Mouse (Mus musculus) CD8-positive naive resting alpha-beta T cell, adult 2 months (primary cell): ENCODE results near the gene Unc79.

Experiments used
- DNase-seq, 2 experiments: peaks; one replicate each; pipeline ENCODE4 v3.0.0; 2022; ENCODE audit warnings: low read depth in 2 of 2, low spot score in 2 of 2

Gene Unc79

GRCm38 (mm10) chr12:103040136-103040535 is 91.5 kb downstream of the Unc79 start:
- no peak for DNase-seq

- no peak for DNase-seq
Measured at GRCm38 (mm10) chr12:103041401-103041800, 92.7 kb downstream of the Unc79 start.

- no peak for DNase-seq
Measured at GRCm38 (mm10) chr12:103042711-103043110, 94.1 kb downstream of the Unc79 start.

GRCm38 (mm10) chr12:103044422-103044821 is 95.8 kb downstream of the Unc79 start:
- DNase-seq, result no peak

- no peak for DNase-seq
Measured at GRCm38 (mm10) chr12:103049865-103050264, 101.2 kb downstream of the Unc79 start.

GRCm38 (mm10) chr12:103059321-103060053 is 110.8 kb downstream of the Unc79 start:
- DNase-seq, result no peak

- no peak for DNase-seq
Measured at GRCm38 (mm10) chr12:103060791-103061190, 112.1 kb downstream of the Unc79 start.

GRCm38 (mm10) chr12:103062133-103062532 is 113.5 kb downstream of the Unc79 start:
- no peak for DNase-seq

- peak in 1 of 2 experiments; percentile 3 for DNase-seq
Measured at GRCm38 (mm10) chr12:103064944-103065343, 116.3 kb downstream of the Unc79 start.

- DNase-seq, result no peak
Measured at GRCm38 (mm10) chr12:103068161-103068560, 119.5 kb downstream of the Unc79 start.

- DNase-seq, result no peak
Measured at GRCm38 (mm10) chr12:103069565-103069964, 120.9 kb downstream of the Unc79 start.

GRCm38 (mm10) chr12:103073953-103074352 is 125.3 kb downstream of the Unc79 start:
- DNase-seq, result no peak

- no peak for DNase-seq
Measured at GRCm38 (mm10) chr12:103078751-103079150, 130.1 kb downstream of the Unc79 start.

GRCm38 (mm10) chr12:103080055-103080454 is 131.4 kb downstream of the Unc79 start:
- DNase-seq, result no peak

GRCm38 (mm10) chr12:103091831-103092230 is 143.2 kb downstream of the Unc79 start:
- DNase-seq, result no peak

GRCm38 (mm10) chr12:103095160-103095559 is 146.5 kb downstream of the Unc79 start:
- DNase-seq, result no peak

- DNase-seq, result no peak
Measured at GRCm38 (mm10) chr12:103099185-103099584, 150.5 kb downstream of the Unc79 start.

- no peak for DNase-seq
Measured at GRCm38 (mm10) chr12:103100088-103100487, 151.4 kb downstream of the Unc79 start.

- DNase-seq, result no peak
Measured at GRCm38 (mm10) chr12:103103041-103103440, 154.4 kb downstream of the Unc79 start.

GRCm38 (mm10) chr12:103103601-103104000 is 154.9 kb downstream of the Unc79 start:
- DNase-seq, result no peak

- no peak for DNase-seq
Measured at GRCm38 (mm10) chr12:103109301-103109700, 160.6 kb downstream of the Unc79 start.

GRCm38 (mm10) chr12:103116639-103117038 is 168.0 kb downstream of the Unc79 start:
- no peak for DNase-seq

- DNase-seq, result no peak
Measured at GRCm38 (mm10) chr12:103117517-103118193, 169.0 kb downstream of the Unc79 start.
